Mouse (Mus musculus) CH12.LX (cell line): ENCODE measurements around the gene Schip1. TPM values are rescaled to one million over a fixed set of nuclear protein-coding genes. Genes with fewer than 3 reads are reported as not detected.

Experiments used
- DNase-seq: peaks from one replicate; pipeline ENCODE4 v3.0.0-alpha.2; 2013; ENCODE audit errors: extremely low read depth
- H3K27ac ChIP-seq: 2 replicates; pipeline ENCODE4 v1.5.1; 2012; ENCODE audit warnings: low read depth, mild to moderate bottlenecking, control low read depth, moderate library complexity; ENCODE audit not compliant: insufficient read depth
- H3K27me3 ChIP-seq: replicated peaks from 2 replicates; pipeline ENCODE3; 2012; ENCODE audit warnings: inconsistent platforms
- H3K36me3 ChIP-seq, 2 experiments: replicated peaks in 1 of 2; 2 replicates each; pipeline versions ENCODE3 to v1.6.1; 2012; ENCODE audit warnings: inconsistent platforms in 1 of 2, low read length in 1 of 2, mild to moderate bottlenecking in 1 of 2, mixed read lengths in 1 of 2, moderate library complexity in 1 of 2; ENCODE audit not compliant: control insufficient read depth in 1 of 2, insufficient read depth in 1 of 2
- H3K4me1 ChIP-seq, 2 experiments: 2 replicates each; pipeline ENCODE4 v1.6.1; 2012; ENCODE audit warnings: inconsistent platforms in 1 of 2, moderate library complexity in 1 of 2; ENCODE audit not compliant: insufficient read depth in 2 of 2, control insufficient read depth in 1 of 2
- H3K4me2 ChIP-seq: 2 replicates; pipeline ENCODE4 v1.6.1; 2012; ENCODE audit warnings: low read depth, mild to moderate bottlenecking, control low read depth; ENCODE audit not compliant: poor library complexity, insufficient read depth, severe bottlenecking
- H3K4me3 ChIP-seq, 3 experiments: fragments of 150-350 bp in 1 of 3; sonication (generic) in 1 of 3; replicated peaks in 1 of 3; 2 replicates each; pipeline versions ENCODE3 to v1.5.1; 2011 to 2012; ENCODE audit warnings: low read depth in 2 of 3, low read length in 2 of 3, mild to moderate bottlenecking in 2 of 3, moderate library complexity in 2 of 3, control low read depth in 1 of 3, improper control_type of control experiment in 1 of 3, inconsistent platforms in 1 of 3, mixed read lengths in 1 of 3; ENCODE audit not compliant: poor library complexity in 1 of 3
- H3K79me2 ChIP-seq: replicated peaks from 2 replicates; pipeline ENCODE4 v1.6.1; 2012; ENCODE audit warnings: mild to moderate bottlenecking, moderate library complexity; ENCODE audit not compliant: control insufficient read depth, poor library complexity, insufficient read depth, severe bottlenecking; ENCODE audit errors: extremely low read depth
- H3K9ac ChIP-seq: 2 replicates; pipeline ENCODE4 v1.6.1; 2012; ENCODE audit warnings: low read depth, mild to moderate bottlenecking, control low read depth, moderate library complexity; ENCODE audit not compliant: insufficient read depth
- H3K9me3 ChIP-seq: replicated peaks from 2 replicates; pipeline ENCODE3; 2012; ENCODE audit warnings: low read length, inconsistent platforms, mixed read lengths
- BHLHE40 ChIP-seq: IDR thresholded peaks from 2 replicates; pipeline ENCODE4 v1.6.1; 2011; ENCODE audit warnings: mild to moderate bottlenecking, low read depth, low read length, improper control_type of control experiment
- CHD1 ChIP-seq: IDR thresholded peaks from 2 replicates; pipeline ENCODE4 v1.6.1; 2012; ENCODE audit warnings: low read depth, low read length, improper control_type of control experiment, inconsistent platforms
- CTCF ChIP-seq, 2 experiments: IDR thresholded peaks in 1 of 2; conservative IDR thresholded peaks in 1 of 2; 2 replicates each; pipeline ENCODE4 v1.5.1; 2011 to 2012; ENCODE audit warnings: low read depth in 2 of 2, low read length in 2 of 2, improper control_type of control experiment in 1 of 2, inconsistent platforms in 1 of 2, mild to moderate bottlenecking in 1 of 2, moderate library complexity in 1 of 2
- GABPA ChIP-seq: IDR thresholded peaks from 2 replicates; pipeline ENCODE4 v1.6.1; 2012; ENCODE audit warnings: low read depth, low read length, improper control_type of control experiment, inconsistent platforms; ENCODE audit not compliant: insufficient replicate concordance
- HCFC1 ChIP-seq: IDR thresholded peaks from 2 replicates; pipeline ENCODE4 v1.6.1; 2012; ENCODE audit warnings: low read depth, mild to moderate bottlenecking, inconsistent platforms, low read length, improper control_type of control experiment
- JUN ChIP-seq: IDR thresholded peaks from 2 replicates; pipeline ENCODE4 v1.6.1; 2011; ENCODE audit warnings: low read depth, mild to moderate bottlenecking, low read length, improper control_type of control experiment, moderate library complexity; ENCODE audit not compliant: insufficient read depth
- JUND ChIP-seq: conservative IDR thresholded peaks from 2 replicates; pipeline ENCODE4 v1.6.1; 2011; ENCODE audit warnings: low read depth, low read length, improper control_type of control experiment
- KAT2A ChIP-seq: IDR thresholded peaks from 2 replicates; pipeline ENCODE4 v1.6.1; 2012; ENCODE audit warnings: low read length, improper control_type of control experiment, inconsistent platforms; ENCODE audit not compliant: insufficient replicate concordance
- MEF2A ChIP-seq: IDR thresholded peaks from 2 replicates; pipeline ENCODE4 v1.6.1; 2014; ENCODE audit warnings: low read depth, mild to moderate bottlenecking, inconsistent platforms, low read length, improper control_type of control experiment, borderline replicate concordance
- MXI1 ChIP-seq: IDR thresholded peaks from 2 replicates; pipeline ENCODE4 v1.6.1; 2011; ENCODE audit warnings: mild to moderate bottlenecking, low read depth, low read length, improper control_type of control experiment
- MYC ChIP-seq: IDR thresholded peaks from 2 replicates; pipeline ENCODE4 v1.6.1; 2011; ENCODE audit warnings: low read depth, mild to moderate bottlenecking, improper control_type of control experiment, low read length
- NELFE ChIP-seq: IDR thresholded peaks from 2 replicates; pipeline ENCODE4 v1.6.1; 2011; ENCODE audit warnings: low read depth, low read length, improper control_type of control experiment
- PAX5 ChIP-seq: IDR thresholded peaks from 2 replicates; pipeline ENCODE4 v1.6.1; 2012; ENCODE audit warnings: low read length, inconsistent platforms, mixed read lengths
- POLR2A ChIP-seq: IDR thresholded peaks from 2 replicates; pipeline ENCODE4 v1.6.1; 2011; ENCODE audit warnings: low read depth, mild to moderate bottlenecking, improper control_type of control experiment, low read length
- POLR2AphosphoS2 ChIP-seq: IDR thresholded peaks from 2 replicates; pipeline ENCODE4 v1.6.1; 2011; ENCODE audit warnings: low read depth, low read length, improper control_type of control experiment
- SIN3A ChIP-seq: IDR thresholded peaks from 2 replicates; pipeline ENCODE4 v1.6.1; 2012; ENCODE audit warnings: low read length, improper control_type of control experiment, inconsistent platforms
- SMC3 ChIP-seq: IDR thresholded peaks from 2 replicates; pipeline ENCODE4 v1.6.1; 2011; ENCODE audit warnings: low read depth, low read length, improper control_type of control experiment
- TBP ChIP-seq: conservative IDR thresholded peaks from 2 replicates; pipeline ENCODE4 v1.6.1; 2011; ENCODE audit warnings: low read depth, low read length, improper control_type of control experiment
- TCF12 ChIP-seq: IDR thresholded peaks from 2 replicates; pipeline ENCODE4 v1.6.1; 2014; ENCODE audit warnings: low read depth, mild to moderate bottlenecking, inconsistent platforms, low read length, improper control_type of control experiment
- USF2 ChIP-seq: conservative IDR thresholded peaks from 2 replicates; pipeline ENCODE4 v1.6.1; 2011; ENCODE audit warnings: low read depth, low read length, improper control_type of control experiment
- ZC3H11A ChIP-seq: IDR thresholded peaks from 2 replicates; pipeline ENCODE4 v1.6.1; 2012; ENCODE audit warnings: low read depth, mild to moderate bottlenecking, inconsistent platforms, low read length, improper control_type of control experiment
- ZNF384 ChIP-seq: IDR thresholded peaks from 2 replicates; pipeline ENCODE4 v1.6.1; 2012; ENCODE audit warnings: low read depth, low read length, improper control_type of control experiment, inconsistent platforms
- dilution Hi-C: fragments of 300-500 bp; cut with MboI; formaldehyde crosslinking; loops from 2 replicates; pipeline ENCODE4 v1.14.3; 2020; ENCODE audit warnings: low sequenced_read_pairs; ENCODE audit not compliant: extremely low pct_unique_long_range_greater_than_20kb, extremely low pct_ligation_motif_present
- in situ Hi-C: fragments of 300-500 bp; cut with MboI; formaldehyde crosslinking; loops from 3 replicates; pipeline ENCODE4 v1.14.3; 2019; ENCODE audit warnings: low sequenced_read_pairs, low pct_ligation_motif_present, low pct_unique_long_range_greater_than_20kb, mixed read lengths
- polyA plus RNA-seq: library from polyadenylated mRNA; unstranded; fragments of >175 nt; gene quantifications from 2 replicates; pipeline ENCODE4 v1.2.1, GENCODE M21; 2012; ENCODE audit warnings: low read depth; ENCODE audit not compliant: insufficient read length
- total RNA-seq, 2 experiments: library from RNA; depleted of rRNA; stranded (reverse); fragments of 300-350 nt in 1 of 2; fragments of >200 nt in 1 of 2; gene quantifications; 2 replicates each; pipeline ENCODE4 v1.2.3; 2012 to 2014

Gene Schip1
- total and polyA plus RNA-seq, 3 experiments, result 0.25 to 0.36 TPM; not detected in 1

GRCm38 (mm10) chr3:68596938-68597337 lies 532.3 kb downstream of the Schip1 start:
- no peak overlapping the region for H3K4me3 ChIP-seq
- dilution Hi-C loops, result no loop called here
- TF ChIP-seq POLR2A (no peak), MXI1 (no peak), SIN3A (no peak), MEF2A (no peak), NELFE (no peak), JUND (no peak), CTCF (conservative IDR thresholded peaks at IDR 0.05 in 1 of 2, IDR thresholded peaks at IDR 0.05 in 1 of 2; ENCODE audit: low read depth in 2 of 2, low read length in 2 of 2) (no peak)
- TF ChIP-seq, all 38 proteins: peak for 0
- no peaks in the 10 kb centered on the region for H3K36me3 ChIP-seq
- no peaks in the 10 kb centered on the region for H3K9me3 ChIP-seq
- DNase-seq, result no peak
- in situ Hi-C loops, result no loop called here
- H3K27me3 ChIP-seq, result no peaks in the 10 kb centered on the region
- no peak overlapping the region for H3K27ac ChIP-seq
- H3K4me2 ChIP-seq, result no peak overlapping the region
- H3K79me2 ChIP-seq, result no peaks in the 10 kb centered on the region
- H3K4me1 ChIP-seq, result no peaks in the 10 kb centered on the region
- no peak overlapping the region for H3K9ac ChIP-seq

GRCm38 (mm10) chr3:68602891-68603290 lies 538.3 kb downstream of the Schip1 start:
- Histone ChIP-seq H3K9ac (no peak overlapping the region), H3K27ac (no peak overlapping the region), H3K9me3 (no peaks in the 10 kb centered on the region), H3K36me3 (no peaks in the 10 kb centered on the region), H3K79me2 (no peaks in the 10 kb centered on the region), H3K4me1 (no peaks in the 10 kb centered on the region), H3K4me3 (no peak overlapping the region), H3K4me2 (no peak overlapping the region), H3K27me3 (no peaks in the 10 kb centered on the region)
- no peak for TF ChIP-seq POLR2AphosphoS2
- no peak for TF ChIP-seq ZNF384
- TF ChIP-seq KAT2A, result no peak
- TF ChIP-seq TBP, result no peak
- in situ Hi-C loops (no loop called here), dilution Hi-C loops (no loop called here)
- no peak for DNase-seq

- Histone ChIP-seq H3K4me1 (no peaks in the 10 kb centered on the region; a peak in 1 of 4 replicates), H3K9ac (no peak overlapping the region), H3K4me2 (no peak overlapping the region), H3K4me3 (no peak overlapping the region), H3K9me3 (no peaks in the 10 kb centered on the region), H3K36me3 (no peaks in the 10 kb centered on the region), H3K27ac (no peak overlapping the region), H3K27me3 (no peaks in the 10 kb centered on the region), H3K79me2 (no peaks in the 10 kb centered on the region)
- DNase-seq, result no peak
- TF ChIP-seq MEF2A (no peak), ZC3H11A (no peak), TCF12 (no peak), POLR2A (no peak), KAT2A (no peak), MXI1 (no peak), MYC (no peak), CHD1 (no peak), SMC3 (no peak), PAX5 (no peak), USF2 (no peak), HCFC1 (no peak), GABPA (no peak), JUN (no peak), BHLHE40 (no peak), NELFE (no peak)
- in situ Hi-C loops (no loop called here), dilution Hi-C loops (no loop called here)
These were observed 539.9 kb downstream of the Schip1 start for GRCm38 (mm10) chr3:68604467-68604866.
